Mouse (Mus musculus) ES-E14 (cell line): ENCODE measurements around the gene Atp2b4. TPM values are rescaled to one million over a fixed set of nuclear protein-coding genes. Genes with fewer than 3 reads are reported as not detected.

Experiments used
- DNase-seq: peaks from one replicate; pipeline ENCODE4 v3.0.0-alpha.2; 2013; ENCODE audit warnings: low read depth, low spot score
- H3K27ac ChIP-seq: 2 replicates; pipeline ENCODE4 v1.5.1; 2012; ENCODE audit warnings: low read depth, mild to moderate bottlenecking, low read length, moderate library complexity, mixed read lengths; ENCODE audit not compliant: poor library complexity, insufficient read depth, severe bottlenecking
- H3K36me3 ChIP-seq: 2 replicates; pipeline ENCODE4 v1.6.1; 2012; ENCODE audit warnings: mild to moderate bottlenecking, low read length, moderate library complexity, mixed read lengths; ENCODE audit not compliant: control insufficient read depth, poor library complexity, insufficient read depth, severe bottlenecking
- H3K4me1 ChIP-seq, 2 experiments: fragments of 150-350 bp in 1 of 2; sonication (generic) in 1 of 2; 2 replicates each; pipeline ENCODE4 v1.6.1; 2012; ENCODE audit warnings: low read length in 2 of 2, mild to moderate bottlenecking in 1 of 2, mixed read lengths in 1 of 2; ENCODE audit not compliant: control insufficient read depth in 2 of 2, insufficient read depth in 2 of 2, poor library complexity in 1 of 2
- H3K4me3 ChIP-seq, 2 experiments: fragments of 150-350 bp in 1 of 2; sonication (generic) in 1 of 2; 2 replicates each; pipeline ENCODE4 v1.5.1; 2012; ENCODE audit warnings: low read length in 2 of 2, low read depth in 1 of 2, mild to moderate bottlenecking in 1 of 2, mixed read lengths in 1 of 2; ENCODE audit not compliant: insufficient read depth in 1 of 2, poor library complexity in 1 of 2, severe bottlenecking in 1 of 2
- H3K9ac ChIP-seq: 2 replicates; pipeline ENCODE4 v1.6.1; 2012; ENCODE audit warnings: low read depth, mild to moderate bottlenecking, low read length, mixed read lengths; ENCODE audit not compliant: poor library complexity, insufficient read depth, severe bottlenecking
- H3K9me3 ChIP-seq: fragments of 150-350 bp; sonication (generic); 2 replicates; pipeline ENCODE4 v1.6.1; 2012; ENCODE audit warnings: low read depth, mild to moderate bottlenecking, low read length; ENCODE audit not compliant: control insufficient read depth, insufficient read depth
- CHD2 ChIP-seq: IDR thresholded peaks from 2 replicates; pipeline ENCODE4 v1.6.1; 2014; ENCODE audit warnings: mild to moderate bottlenecking, low read depth, low read length, inconsistent platforms
- HCFC1 ChIP-seq: IDR thresholded peaks from 2 replicates; pipeline ENCODE4 v1.6.1; 2012; ENCODE audit warnings: low read length, inconsistent platforms, borderline replicate concordance; ENCODE audit not compliant: insufficient read depth
- MAFK ChIP-seq: IDR thresholded peaks from 2 replicates; pipeline ENCODE4 v1.6.1; 2014; ENCODE audit warnings: mild to moderate bottlenecking, low read depth, low read length, inconsistent platforms; ENCODE audit not compliant: insufficient read depth
- ZC3H11A ChIP-seq: IDR thresholded peaks from 2 replicates; pipeline ENCODE4 v1.6.1; 2012; ENCODE audit warnings: low read depth, mild to moderate bottlenecking, inconsistent platforms, low read length, borderline replicate concordance
- ZNF384 ChIP-seq: IDR thresholded peaks from 2 replicates; pipeline ENCODE4 v1.6.1; 2012; ENCODE audit warnings: low read depth, low read length, inconsistent platforms
- in situ Hi-C, 2 experiments: fragments of 600-800 bp; cut with MboI; formaldehyde crosslinking; loops; one replicate each; pipeline ENCODE4 v1.15.1; 2025; ENCODE audit warnings: low sequenced_read_pairs in 2 of 2, inconsistent platforms in 1 of 2; ENCODE audit not compliant: unreplicated experiment in 2 of 2
- total RNA-seq: library from RNA; depleted of rRNA; stranded (reverse); fragments of 300-350 nt; gene quantifications from 2 replicates; pipeline ENCODE4 v1.2.3, GENCODE M21; 2012

Gene Atp2b4
- total RNA-seq, 1 experiment = 9.8 TPM

- Histone ChIP-seq H3K27ac (no peak overlapping the region), H3K36me3 (no peaks in the 10 kb centered on the region), H3K9ac (no peak overlapping the region), H3K4me3 (no peak overlapping the region), H3K4me1 (no peaks in the 10 kb centered on the region), H3K9me3 (no peaks in the 10 kb centered on the region)
- in situ Hi-C loops = no loop called here
- DNase-seq = no peak
- TF ChIP-seq ZC3H11A (no peak), CHD2 (no peak), HCFC1 (no peak), MAFK (no peak), ZNF384 (no peak)
Observed at GRCm38 (mm10) chr1:133815747-133816491, 15.1 kb upstream of the Atp2b4 start.

GRCm38 (mm10) chr1:133809376-133809775, 8.5 kb upstream of the Atp2b4 start:
- Histone ChIP-seq H3K4me3 (no peak overlapping the region), H3K36me3 (no peaks in the 10 kb centered on the region), H3K27ac (no peak overlapping the region), H3K9me3 (no peaks in the 10 kb centered on the region), H3K9ac (no peak overlapping the region), H3K4me1 (no peaks in the 10 kb centered on the region)
- DNase-seq = no peak
- TF ChIP-seq HCFC1 = no peak
- TF ChIP-seq ZC3H11A = no peak
- TF ChIP-seq ZNF384 = no peak
- TF ChIP-seq CHD2 = no peak
- TF ChIP-seq MAFK = no peak
- in situ Hi-C loops = no loop called here

GRCm38 (mm10) chr1:133808020-133808419, 7.2 kb upstream of the Atp2b4 start:
- Histone ChIP-seq H3K27ac (no peak overlapping the region), H3K36me3 (no peaks in the 10 kb centered on the region), H3K4me1 (no peaks in the 10 kb centered on the region; a peak in 1 of 4 replicates), H3K9ac (no peak overlapping the region), H3K4me3 (no peak overlapping the region), H3K9me3 (no peaks in the 10 kb centered on the region)
- in situ Hi-C loops = no loop called here
- TF ChIP-seq HCFC1 = no peak
- no peak for TF ChIP-seq ZC3H11A
- TF ChIP-seq MAFK = no peak
- TF ChIP-seq ZNF384 = no peak
- no peak for DNase-seq

- Histone ChIP-seq H3K9me3 (no peaks in the 10 kb centered on the region), H3K27ac (no peak overlapping the region), H3K4me3 (no peak overlapping the region), H3K9ac (no peak overlapping the region), H3K4me1 (peaks cover 0 to 7% of the 10 kb centered on the region in 2 experiments; a peak in 2 of 4 replicates), H3K36me3 (no peaks in the 10 kb centered on the region)
- DNase-seq = no peak
- no peak for TF ChIP-seq MAFK
- TF ChIP-seq CHD2 = no peak
- TF ChIP-seq ZC3H11A = no peak
- TF ChIP-seq ZNF384 = no peak
- TF ChIP-seq HCFC1 = no peak
- in situ Hi-C loops = no loop called here
Observed at GRCm38 (mm10) chr1:133801743-133802142, 902 bp upstream of the Atp2b4 start.

GRCm38 (mm10) chr1:133800512-133800911, 329 bp downstream of the Atp2b4 start:
- in situ Hi-C loops = no loop called here
- peaks cover 0 to 7% of the 10 kb centered on the region in 2 experiments; a peak in 2 of 4 replicates for H3K4me1 ChIP-seq
- H3K36me3 ChIP-seq = no peaks in the 10 kb centered on the region
- TF ChIP-seq MAFK (no peak), ZNF384 (no peak), CHD2 (no peak), ZC3H11A (no peak), HCFC1 (no peak)
- no peak overlapping the region for H3K9ac ChIP-seq
- no peak overlapping the region for H3K27ac ChIP-seq
- no peaks in the 10 kb centered on the region for H3K9me3 ChIP-seq
- H3K4me3 ChIP-seq = peak overlapping the region; percentile 43 to 62
- no peak for DNase-seq
